Mouse (Mus musculus) lung, adult 2 months (tissue): Measurements from ENCODE around the gene Pacrg. TPM values are rescaled to one million over a fixed set of nuclear protein-coding genes. Genes with fewer than 3 reads are reported as not detected.

Source experiments
- DNase-seq: peaks from one replicate; pipeline ENCODE4 v3.0.0; 2022
- H3K4me1 ChIP-seq: fragments of 200-500 bp; 2 replicates; pipeline ENCODE4 v1.6.1; 2011; ENCODE audit warnings: low read length; ENCODE audit not compliant: control insufficient read depth, insufficient read depth
- H3K4me3 ChIP-seq: fragments of 200-500 bp; replicated peaks from 2 replicates; pipeline ENCODE3; 2011; ENCODE audit warnings: low read depth, mild to moderate bottlenecking, control low read depth, low read length; ENCODE audit errors: extremely low read depth
- CTCF ChIP-seq: fragments of 200-500 bp; IDR thresholded peaks from 2 replicates; pipeline ENCODE4 v1.5.1; 2011; ENCODE audit warnings: mild to moderate bottlenecking, low read length, control low read depth; ENCODE audit not compliant: insufficient read depth
- POLR2A ChIP-seq: fragments of 200-500 bp; IDR thresholded peaks from 2 replicates; pipeline ENCODE4 v1.6.1; 2011; ENCODE audit warnings: low read depth, mild to moderate bottlenecking, control low read depth, low read length, borderline replicate concordance; ENCODE audit errors: extremely low read depth
- WGBS: fragments of 180-500 bp; shearing (Covaris S2); methylation state at CpG from one replicate; pipeline ENCODE4 v1.1.7; 2018; 5-methylcytosine and 5-hydroxymethylcytosine counted together
- polyA plus RNA-seq: library from polyadenylated mRNA; depleted of rRNA; stranded (reverse); fragments of >200 nt; gene quantifications from 2 replicates; pipeline ENCODE4 v1.2.3, GENCODE M21; 2012

Gene Pacrg
- polyA plus RNA-seq, 1 experiment = 3.5 TPM

- H3K4me3 ChIP-seq = no peak overlapping the region
- TF ChIP-seq POLR2A (no peak), CTCF (no peak)
- DNase-seq = no peak
- H3K4me1 ChIP-seq = peaks cover 2% of the 10 kb centered on the region; the same call in 1 of the 2 replicates
- WGBS = 59% methylated on average over 8 of the region's 8 CpGs
These were observed 349.5 kb downstream of the Pacrg start for GRCm38 (mm10) chr17:10490374-10491169.

DNA sequence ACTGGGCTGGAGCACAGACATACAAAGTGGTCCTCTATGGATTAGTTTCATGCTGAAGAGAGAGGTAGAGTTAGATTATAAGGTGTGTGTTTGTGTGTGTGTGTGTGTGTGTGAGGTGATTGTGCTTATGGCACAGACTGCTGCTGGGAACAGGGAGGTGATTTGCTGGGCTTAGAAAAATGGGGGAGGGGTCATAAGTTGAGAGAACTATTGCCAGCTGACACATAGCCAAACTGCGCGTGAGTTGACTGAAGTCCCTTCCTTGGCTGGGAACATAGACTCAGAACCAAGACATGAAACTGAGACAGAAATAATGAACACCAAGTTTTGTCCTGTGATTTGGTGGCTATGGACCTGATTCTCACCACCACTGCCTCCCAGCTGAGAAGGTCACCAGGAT lies 351.2 kb downstream of the Pacrg start:
- H3K4me3 ChIP-seq = no peak overlapping the region
- no peak for TF ChIP-seq CTCF
- TF ChIP-seq POLR2A = no peak
- peaks cover 2% of the 10 kb centered on the region; the same call in 1 of the 2 replicates for H3K4me1 ChIP-seq
- no peak for DNase-seq
- 64% methylated on average over 2 of the region's 2 CpGs for WGBS

- 79% methylated on average over 6 of the region's 6 CpGs for WGBS
- H3K4me3 ChIP-seq = no peak overlapping the region
- no peaks in the 10 kb centered on the region for H3K4me1 ChIP-seq
- TF ChIP-seq CTCF = no peak
- no peak for TF ChIP-seq POLR2A
- DNase-seq = no peak
These were observed 356.1 kb downstream of the Pacrg start for GRCm38 (mm10) chr17:10483945-10484546.

- Histone ChIP-seq H3K4me1 (no peaks in the 10 kb centered on the region), H3K4me3 (no peak overlapping the region)
- 64% methylated on average over 1 of the region's 1 CpGs for WGBS
- TF ChIP-seq POLR2A (no peak), CTCF (no peak)
- DNase-seq = no peak
These were observed 359.0 kb downstream of the Pacrg start for GRCm38 (mm10) chr17:10481081-10481480.

DNA sequence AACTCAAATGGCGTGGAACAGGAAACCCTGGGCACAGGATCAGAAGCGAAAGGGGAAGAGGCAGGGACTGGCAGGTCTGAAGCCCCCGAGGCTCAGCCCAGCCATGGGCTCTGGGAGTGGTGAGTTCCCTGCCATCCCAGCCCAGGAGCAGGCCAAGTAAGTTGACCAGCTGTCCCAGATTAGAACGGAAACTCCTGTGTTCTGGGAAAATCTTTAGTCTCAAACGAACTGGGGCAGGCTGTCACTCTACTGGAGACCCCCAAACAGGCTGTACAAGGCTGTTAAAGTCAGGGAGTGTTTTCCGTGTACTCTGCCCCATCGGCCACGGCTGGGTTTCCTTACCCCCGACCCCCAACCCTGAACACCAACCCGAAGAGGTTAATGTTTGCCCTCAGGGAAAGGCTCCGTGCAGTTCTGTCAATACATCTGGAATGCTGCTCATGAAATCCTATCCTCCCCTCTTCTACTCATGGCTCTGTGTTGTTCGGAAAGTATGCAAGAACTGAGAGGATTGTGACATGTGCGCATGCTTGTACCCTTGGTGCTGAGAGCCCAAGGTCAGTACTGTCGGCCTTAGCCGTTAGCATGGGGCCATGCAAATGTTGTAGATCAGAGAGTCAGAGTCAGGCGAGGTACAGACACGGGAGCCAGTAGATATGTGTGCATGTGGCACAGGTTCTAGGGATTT lies 360.9 kb downstream of the Pacrg start:
- Histone ChIP-seq H3K4me3 (no peak overlapping the region), H3K4me1 (no peaks in the 10 kb centered on the region)
- no peak for TF ChIP-seq POLR2A
- no peak for TF ChIP-seq CTCF
- WGBS = 63% methylated on average over 17 of the region's 17 CpGs
- DNase-seq = no peak

DNA sequence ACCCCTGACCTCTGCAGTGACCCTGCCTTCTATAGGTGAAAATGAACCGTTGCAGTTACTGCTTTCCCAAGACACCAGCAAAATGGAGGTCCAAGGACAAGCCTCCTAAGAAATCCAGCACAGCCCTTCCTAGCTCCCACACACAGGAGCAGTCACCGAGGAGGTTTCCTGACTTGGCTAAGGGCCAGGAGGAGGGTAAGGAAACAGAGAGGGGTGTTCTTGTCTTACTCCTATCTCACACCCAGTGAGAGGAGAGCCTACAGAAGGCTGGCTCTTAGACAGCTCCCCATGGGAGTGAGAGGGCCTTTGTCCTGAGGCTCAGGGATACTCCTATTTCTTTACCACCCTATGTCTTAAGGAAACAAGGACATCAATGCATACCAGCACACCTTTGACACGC lies 361.7 kb downstream of the Pacrg start:
- no peak for DNase-seq
- WGBS = 39% methylated on average over 3 of the region's 3 CpGs
- TF ChIP-seq POLR2A = no peak
- no peak overlapping the region for H3K4me3 ChIP-seq
- no peaks in the 10 kb centered on the region for H3K4me1 ChIP-seq

GRCm38 (mm10) chr17:10476807-10477206 lies 363.3 kb downstream of the Pacrg start:
- 82% methylated on average over 7 of the region's 7 CpGs for WGBS
- TF ChIP-seq POLR2A (no peak), CTCF (no peak)
- no peak for DNase-seq
- Histone ChIP-seq H3K4me1 (no peaks in the 10 kb centered on the region), H3K4me3 (no peak overlapping the region)

GRCm38 (mm10) chr17:10474972-10475371 lies 365.1 kb downstream of the Pacrg start:
- no peak for DNase-seq
- Histone ChIP-seq H3K4me3 (no peak overlapping the region), H3K4me1 (no peaks in the 10 kb centered on the region)
- TF ChIP-seq POLR2A (no peak), CTCF (no peak)
- 94% methylated on average over 6 of the region's 6 CpGs for WGBS

DNA sequence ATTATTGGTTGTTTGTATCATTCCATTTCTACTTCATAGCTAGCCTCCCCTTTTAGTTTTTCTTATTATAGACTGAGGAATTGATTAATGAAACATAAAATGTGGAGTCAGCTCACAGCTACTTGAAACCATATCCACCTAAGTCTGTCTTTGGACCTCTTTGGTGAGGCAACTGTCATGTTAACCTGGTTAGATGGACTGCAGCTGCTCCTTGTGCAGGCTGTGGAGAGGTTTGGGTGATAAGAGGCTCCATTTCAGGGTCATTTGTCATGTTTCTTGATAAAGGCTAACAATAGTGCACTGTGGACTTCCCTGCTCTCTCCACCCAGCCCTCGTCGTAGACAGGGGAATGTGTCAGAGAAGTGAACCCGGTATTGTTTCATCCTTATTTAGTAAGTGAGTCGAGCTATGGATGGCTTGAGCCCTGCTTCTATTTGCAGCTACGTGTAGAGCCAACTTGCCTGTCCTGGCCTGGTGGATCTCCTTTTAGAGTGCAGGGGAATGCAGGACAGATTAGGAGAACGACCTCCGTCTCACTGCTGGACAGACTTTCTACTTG lies 366.2 kb downstream of the Pacrg start:
- H3K4me3 ChIP-seq = no peak overlapping the region
- no peak for DNase-seq
- H3K4me1 ChIP-seq = no peaks in the 10 kb centered on the region; the same call in 1 of the 2 replicates
- 61% methylated on average over 7 of the region's 7 CpGs for WGBS
- TF ChIP-seq CTCF (no peak), POLR2A (no peak)

GRCm38 (mm10) chr17:10473175-10473574 lies 366.9 kb downstream of the Pacrg start:
- no peak for DNase-seq
- WGBS = 69% methylated on average over 6 of the region's 6 CpGs

More at GRCm38 (mm10) chr17:10473175-10473574, 366.9 kb downstream of the Pacrg start:
- Histone ChIP-seq H3K4me3 (no peak overlapping the region), H3K4me1 (no peaks in the 10 kb centered on the region; the same call in 1 of the 2 replicates)
- TF ChIP-seq POLR2A (no peak), CTCF (no peak)
